Mouse (Mus musculus) urinary bladder, adult 18-20 months (tissue): Measurements from ENCODE around the gene Gria2.

Experiments used
- DNase-seq, 2 experiments: peaks; one replicate each; pipeline ENCODE4 v3.0.0; 2022; ENCODE audit warnings: low spot score in 2 of 2, mixed read lengths in 2 of 2

Gene Gria2

GRCm38 (mm10) chr3:80775971-80776370 is 26.7 kb downstream of the Gria2 start:
- DNase-seq = no peak

- DNase-seq = no peak
Measured at GRCm38 (mm10) chr3:80774005-80774764, 28.4 kb downstream of the Gria2 start.

GRCm38 (mm10) chr3:80773232-80773631 is 29.4 kb downstream of the Gria2 start:
- DNase-seq = no peak

- DNase-seq = no peak
Measured at GRCm38 (mm10) chr3:80769506-80770235, 33.0 kb downstream of the Gria2 start.

- no peak for DNase-seq
Measured at GRCm38 (mm10) chr3:80758955-80759354, 43.7 kb downstream of the Gria2 start.

GRCm38 (mm10) chr3:80758363-80758762 is 44.3 kb downstream of the Gria2 start:
- DNase-seq = no peak

GRCm38 (mm10) chr3:80750786-80751185 is 51.8 kb downstream of the Gria2 start:
- no peak for DNase-seq

- no peak for DNase-seq
Measured at GRCm38 (mm10) chr3:80725205-80725604, 77.4 kb downstream of the Gria2 start.

GRCm38 (mm10) chr3:80713123-80713522 is 89.5 kb downstream of the Gria2 start:
- DNase-seq = no peak

GRCm38 (mm10) chr3:80708992-80709391 is 93.6 kb downstream of the Gria2 start:
- DNase-seq = no peak

- no peak for DNase-seq
Measured at GRCm38 (mm10) chr3:80702173-80702572, 100.5 kb downstream of the Gria2 start.

GRCm38 (mm10) chr3:80697523-80697922 is 105.1 kb downstream of the Gria2 start:
- DNase-seq = no peak

GRCm38 (mm10) chr3:80694965-80695364 is 107.7 kb downstream of the Gria2 start:
- no peak for DNase-seq

- no peak for DNase-seq
Measured at GRCm38 (mm10) chr3:80665105-80665504, 137.5 kb downstream of the Gria2 start.

- no peak for DNase-seq
Measured at GRCm38 (mm10) chr3:80663293-80663692, 139.3 kb downstream of the Gria2 start.

- DNase-seq = no peak
Measured at GRCm38 (mm10) chr3:80661838-80662237, 140.8 kb downstream of the Gria2 start.

GRCm38 (mm10) chr3:80652213-80652612 is 150.4 kb downstream of the Gria2 start:
- DNase-seq = no peak
